In the genomic region with DNA sequence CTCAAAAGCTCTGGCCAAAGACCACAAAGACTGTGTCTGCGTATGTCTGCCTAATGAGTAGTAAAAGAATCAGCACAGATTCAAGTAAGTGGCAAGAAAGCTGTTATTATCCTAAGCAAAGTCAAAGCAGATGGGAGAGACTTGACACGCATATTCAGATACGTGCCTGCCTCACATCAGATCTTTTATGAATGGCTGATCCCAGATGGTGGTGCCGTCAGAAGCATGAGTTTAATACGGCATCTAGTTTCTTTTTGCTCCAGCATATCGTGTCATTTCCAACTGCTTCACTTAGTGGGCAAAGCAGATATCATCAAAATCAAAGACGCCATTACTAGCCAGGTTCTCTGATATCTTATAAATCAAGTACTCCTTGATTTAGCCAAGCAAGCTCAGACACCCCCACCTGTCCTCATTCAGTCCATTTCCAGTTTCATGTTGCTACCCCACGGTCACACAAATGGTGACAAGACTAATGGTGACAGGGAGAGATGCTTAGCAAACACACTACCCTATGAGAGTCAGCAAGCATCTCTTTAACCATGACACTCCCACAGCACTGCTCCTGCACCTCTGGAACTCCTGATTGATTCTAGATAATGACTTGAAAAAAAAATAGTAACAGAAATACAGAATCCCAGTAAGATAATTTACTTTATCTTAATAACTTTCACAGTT, we compare ENCODE assay signal across 15 mouse cellular contexts.
A peak's percentile ranks its signal among the peaks of the same experiment; 100 is the strongest.
DNase-seq lines count a peak whose midpoint lies in the region; ATAC-seq and TF ChIP-seq lines count a peak whose summit lies in the region.
"Had no signal": no experiment of that assay in that cellular context is flagged by ENCODE, and none has a peak within 500 bp of the region (broad histone marks: within the 10 kb centered on the region; RNA-seq: fewer than 3 reads in every experiment).

No protein-coding gene starts in this region.

- no peaks in the 10 kb centered on the region for H3K27me3 ChIP-seq in embryonic facial prominence, embryonic 14.5 days (replicated peaks; ENCODE audit: control insufficient read depth, insufficient read depth, low read length)
- no peaks in the 10 kb centered on the region for H3K27me3 ChIP-seq in embryonic facial prominence, embryonic 10.5 days (replicated peaks; ENCODE audit: low read depth, poor library complexity, severe bottlenecking)
- no peaks in the 10 kb centered on the region for H3K27me3 ChIP-seq in hindbrain, embryonic 15.5 days
- H3K27me3 ChIP-seq in midbrain, embryonic 16.5 days (ENCODE audit: control insufficient read depth, insufficient read depth, low read depth, low read length), result no peaks in the 10 kb centered on the region
- H3K27me3 ChIP-seq in heart, embryonic 12.5 days (replicated peaks), result no peaks in the 10 kb centered on the region

- DNase-seq in embryonic facial prominence, embryonic 14.5 days (ENCODE audit: low spot score), result peak; percentile 9
- no peak for DNase-seq in embryonic facial prominence, embryonic 10.5 days (ENCODE audit: low spot score)
- peak; percentile 93 for DNase-seq in brain, embryonic 14.5 days (ENCODE audit: low read depth)
- no peak for DNase-seq in gastrocnemius, postnatal 14 days
- no peak for DNase-seq in heart, postnatal 25 days (ENCODE audit: low spot score)
- DNase-seq: cerebellum, postnatal 25 days; gastrocnemius, postnatal 36 days; liver, postnatal 0 days; thymus, postnatal 36 days had no signal

- peaks cover 8% of the 10 kb centered on the region for H3K36me3 ChIP-seq in embryonic facial prominence, embryonic 14.5 days (ENCODE audit: control insufficient read depth, insufficient read depth, low read length)
- peaks cover 5% of the 10 kb centered on the region; the same call in 1 of the 2 replicates for H3K36me3 ChIP-seq in embryonic facial prominence, embryonic 10.5 days (replicated peaks)
- H3K36me3 ChIP-seq in hindbrain, embryonic 15.5 days, result peaks cover 6% of the 10 kb centered on the region; the same call in 1 of the 2 replicates
- H3K36me3 ChIP-seq in midbrain, embryonic 16.5 days (ENCODE audit: control insufficient read depth, insufficient read depth, low read length), result no peaks in the 10 kb centered on the region
- 0 out of 2 replicates have a peak, but pooled peaks cover 2% of the 10 kb centered on the region for H3K36me3 ChIP-seq in heart, embryonic 12.5 days

- no peak for TF ChIP-seq CTCF in brain, embryonic 14.5 days (IDR thresholded peaks at IDR 0.05; ENCODE audit: borderline replicate concordance, extremely low read depth, insufficient read depth, insufficient read length)

- H3K9ac ChIP-seq in embryonic facial prominence, embryonic 14.5 days (ENCODE audit: low read depth, low read length), result no peak overlapping the region
- no peak overlapping the region for H3K9ac ChIP-seq in hindbrain, embryonic 15.5 days
- H3K9ac ChIP-seq in midbrain, embryonic 16.5 days (ENCODE audit: low read depth, low read length), result no peak overlapping the region
- H3K9ac ChIP-seq in heart, embryonic 12.5 days, result no peak overlapping the region
- H3K9ac ChIP-seq: liver, postnatal 0 days had no signal

- H3K27ac ChIP-seq in embryonic facial prominence, embryonic 14.5 days (replicated peaks; ENCODE audit: low read depth, low read length), result no peak overlapping the region
- H3K27ac ChIP-seq in embryonic facial prominence, embryonic 10.5 days (replicated peaks), result no peak overlapping the region
- peak overlapping the region; percentile 16 for H3K27ac ChIP-seq in hindbrain, embryonic 15.5 days (replicated peaks)
- H3K27ac ChIP-seq in midbrain, embryonic 16.5 days (ENCODE audit: low read length), result peak overlapping the region; percentile 74
- no peak overlapping the region for H3K27ac ChIP-seq in heart, embryonic 12.5 days (ENCODE audit: poor library complexity, severe bottlenecking)
- H3K27ac ChIP-seq: kidney, postnatal 0 days; left cerebral cortex, adult 2 months had no signal

- H3K4me1 ChIP-seq in embryonic facial prominence, embryonic 14.5 days (ENCODE audit: control insufficient read depth, insufficient read depth, low read length), result peaks cover 13% of the 10 kb centered on the region
- H3K4me1 ChIP-seq in embryonic facial prominence, embryonic 10.5 days, result peaks cover 9% of the 10 kb centered on the region
- peaks cover 32% of the 10 kb centered on the region for H3K4me1 ChIP-seq in hindbrain, embryonic 15.5 days (replicated peaks)
- peaks cover 18% of the 10 kb centered on the region for H3K4me1 ChIP-seq in midbrain, embryonic 16.5 days (ENCODE audit: control insufficient read depth, insufficient read depth, low read length)
- peaks cover 21% of the 10 kb centered on the region for H3K4me1 ChIP-seq in heart, embryonic 12.5 days (replicated peaks)

- H3K9me3 ChIP-seq in embryonic facial prominence, embryonic 14.5 days (ENCODE audit: control insufficient read depth, low read length), result no peaks in the 10 kb centered on the region
- H3K9me3 ChIP-seq in embryonic facial prominence, embryonic 10.5 days, result no peaks in the 10 kb centered on the region
- no peaks in the 10 kb centered on the region for H3K9me3 ChIP-seq in hindbrain, embryonic 15.5 days
- H3K9me3 ChIP-seq in midbrain, embryonic 16.5 days (replicated peaks; ENCODE audit: control insufficient read depth, low read length, poor library complexity, severe bottlenecking), result no peaks in the 10 kb centered on the region
- 0 out of 2 replicates have a peak, but pooled peaks cover 2% of the 10 kb centered on the region for H3K9me3 ChIP-seq in heart, embryonic 12.5 days (replicated peaks)

- 62% methylated on average over 8 of the region's 8 CpGs for WGBS in embryonic facial prominence, embryonic 14.5 days
- WGBS in embryonic facial prominence, embryonic 10.5 days, result 86% methylated on average over 8 of the region's 8 CpGs
- 54% methylated on average over 8 of the region's 8 CpGs for WGBS in hindbrain, embryonic 15.5 days
- 43% methylated on average over 8 of the region's 8 CpGs for WGBS in midbrain, embryonic 16.5 days
- WGBS in heart, embryonic 12.5 days, result 88% methylated on average over 8 of the region's 8 CpGs

- no peak for ATAC-seq in embryonic facial prominence, embryonic 14.5 days (ENCODE audit: low read depth)
- ATAC-seq in hindbrain, embryonic 15.5 days (ENCODE audit: low FRiP score, low read depth), result peak; percentile 49
- peak; percentile 37 for ATAC-seq in midbrain, embryonic 16.5 days
- no peak for ATAC-seq in heart, embryonic 12.5 days (ENCODE audit: insufficient number of reproducible peaks, low FRiP score)
- ATAC-seq: liver, postnatal 0 days had no signal

- H3K4me2 ChIP-seq in embryonic facial prominence, embryonic 14.5 days (ENCODE audit: low read depth, low read length), result no peak overlapping the region
- H3K4me2 ChIP-seq in hindbrain, embryonic 15.5 days, result no peak overlapping the region
- H3K4me2 ChIP-seq in midbrain, embryonic 16.5 days (ENCODE audit: low read length), result no peak overlapping the region
- no peak overlapping the region for H3K4me2 ChIP-seq in heart, embryonic 12.5 days

- no peak for TF ChIP-seq POLR2A in brain, embryonic 14.5 days (IDR thresholded peaks at IDR 0.05; ENCODE audit: borderline replicate concordance, extremely low read depth, insufficient read depth, insufficient read length, poor library complexity, severe bottlenecking)

- H3K4me3 ChIP-seq in embryonic facial prominence, embryonic 14.5 days (ENCODE audit: low read depth, low read length), result no peak overlapping the region
- H3K4me3 ChIP-seq in embryonic facial prominence, embryonic 10.5 days, result no peak overlapping the region
- H3K4me3 ChIP-seq in hindbrain, embryonic 15.5 days, result no peak overlapping the region
- H3K4me3 ChIP-seq in midbrain, embryonic 16.5 days (ENCODE audit: low read depth, low read length), result no peak overlapping the region
- H3K4me3 ChIP-seq in heart, embryonic 12.5 days, result no peak overlapping the region
- H3K4me3 ChIP-seq: left cerebral cortex, adult 2 months; myocyte had no signal

- intact Hi-C loops in gastrocnemius, postnatal 14 days (cut with DNase I; ENCODE audit: low total_unique reads), result no loop called here
- intact Hi-C loops in heart, postnatal 25 days (cut with DNase I), result loop anchor here (2.0 kb wide), 1 partner anchor 41 kb away; no protein-coding TSS in a partner anchor

Comparison
In these comparisons a context has a peak if more than half of its experiments do, and no peak if none do; other contexts are left out.
1. DNase-seq: peak in embryonic facial prominence, embryonic 14.5 days (single experiment) and brain, embryonic 14.5 days (single experiment); none in embryonic facial prominence, embryonic 10.5 days (single experiment), gastrocnemius, postnatal 14 days (single experiment) and heart, postnatal 25 days (single experiment).
2. ATAC-seq: peak in hindbrain, embryonic 15.5 days (single experiment) and midbrain, embryonic 16.5 days (single experiment); none in embryonic facial prominence, embryonic 14.5 days (single experiment) and heart, embryonic 12.5 days (single experiment).
3. H3K27ac ChIP-seq: peak in hindbrain, embryonic 15.5 days (single experiment) and midbrain, embryonic 16.5 days (single experiment); none in embryonic facial prominence, embryonic 14.5 days (single experiment), embryonic facial prominence, embryonic 10.5 days (single experiment) and heart, embryonic 12.5 days (single experiment).